ENCODE assay signal across 9 mouse cellular contexts in genomic region chr11:36526381-36526780, GRCm38 (mm10).
DNase-seq lines count a peak whose midpoint lies in the region; ATAC-seq and TF ChIP-seq lines count a peak whose summit lies in the region.
"Had no signal": no experiment of that assay in that cellular context is flagged by ENCODE, and none has a peak within 500 bp of the region (broad histone marks: within the 10 kb centered on the region; RNA-seq: fewer than 3 reads in every experiment).

No protein-coding gene starts in this region.

- TF ChIP-seq POLR2A in limb, embryonic 14.5 days (IDR thresholded peaks at IDR 0.05; ENCODE audit: borderline replicate concordance, extremely low read depth, insufficient read depth, insufficient read length) = no peak

- H3K27me3 ChIP-seq in kidney, embryonic 15.5 days = no peaks in the 10 kb centered on the region
- no peaks in the 10 kb centered on the region for H3K27me3 ChIP-seq in limb, embryonic 14.5 days (ENCODE audit: control insufficient read depth, insufficient read depth, low read length)
- H3K27me3 ChIP-seq: heart, embryonic 13.5 days had no signal

- no peak overlapping the region for H3K4me2 ChIP-seq in kidney, embryonic 15.5 days
- no peak overlapping the region for H3K4me2 ChIP-seq in limb, embryonic 14.5 days (replicated peaks; ENCODE audit: low read depth, low read length, severe bottlenecking)
- H3K4me2 ChIP-seq: heart, embryonic 13.5 days had no signal

- WGBS in kidney, embryonic 15.5 days = 15% methylated on average over 8 of the region's 8 CpGs
- 6% methylated on average over 8 of the region's 8 CpGs for WGBS in limb, embryonic 14.5 days

- 0 out of 2 replicates have a peak, but pooled peaks have one; percentile 33 for ATAC-seq in kidney, embryonic 15.5 days (replicated peaks; ENCODE audit: low FRiP score)
- no peak for ATAC-seq in limb, embryonic 14.5 days (ENCODE audit: low FRiP score, low read depth)

- H3K4me1 ChIP-seq in kidney, embryonic 15.5 days = 0 out of 2 replicates have a peak, but pooled peaks cover 5% of the 10 kb centered on the region
- H3K4me1 ChIP-seq in limb, embryonic 14.5 days (ENCODE audit: control insufficient read depth, insufficient read depth, low read length) = no peaks in the 10 kb centered on the region

- no peak overlapping the region for H3K9ac ChIP-seq in kidney, embryonic 15.5 days
- no peak overlapping the region for H3K9ac ChIP-seq in limb, embryonic 14.5 days (ENCODE audit: low read depth, low read length, severe bottlenecking)
- H3K9ac ChIP-seq: heart, embryonic 13.5 days had no signal

- no peaks in the 10 kb centered on the region for H3K9me3 ChIP-seq in kidney, embryonic 15.5 days (replicated peaks)
- H3K9me3 ChIP-seq in limb, embryonic 14.5 days (ENCODE audit: control insufficient read depth, low read length) = no peaks in the 10 kb centered on the region
- H3K9me3 ChIP-seq: heart, embryonic 13.5 days had no signal

- H3K27ac ChIP-seq in kidney, embryonic 15.5 days = no peak overlapping the region
- no peak overlapping the region for H3K27ac ChIP-seq in limb, embryonic 14.5 days (replicated peaks; ENCODE audit: low read depth, low read length)
- H3K27ac ChIP-seq: heart, embryonic 13.5 days had no signal

- DNase-seq in 416B (ENCODE audit: low read depth) = peak; percentile 55
- peak; percentile 43 for DNase-seq in WW6 (ENCODE audit: low read depth, low spot score)
- peak; percentile 90 to 91 for DNase-seq in cerebellum, postnatal 14 days
- peak; percentile 86 to 91 for DNase-seq in frontal cortex, postnatal 36 days (ENCODE audit: low spot score in 2 of 2)
- DNase-seq in limb, embryonic 14.5 days (ENCODE audit: low spot score) = peak; percentile 52
- DNase-seq in ovary, postnatal 10 days (ENCODE audit: low spot score) = peak; percentile 59
- DNase-seq in urinary bladder, postnatal 10 days (ENCODE audit: low spot score) = peak; percentile 48

- no peak overlapping the region for H3K4me3 ChIP-seq in kidney, embryonic 15.5 days (replicated peaks)
- no peak overlapping the region for H3K4me3 ChIP-seq in limb, embryonic 14.5 days (replicated peaks; ENCODE audit: low read length)
- H3K4me3 ChIP-seq: heart, embryonic 13.5 days had no signal

- H3K36me3 ChIP-seq in kidney, embryonic 15.5 days = no peaks in the 10 kb centered on the region
- H3K36me3 ChIP-seq in limb, embryonic 14.5 days (ENCODE audit: control insufficient read depth, insufficient read depth, low read length) = no peaks in the 10 kb centered on the region
- H3K36me3 ChIP-seq: heart, embryonic 13.5 days had no signal
